Mouse (Mus musculus): Measurements from ENCODE around the gene Frmd5. TPM values are rescaled to one million over a fixed set of nuclear protein-coding genes. Genes with fewer than 3 reads are reported as not detected.

Frmd5 gene
- polyA plus RNA-seq, 1 experiment from 2014 or later = 3.8 TPM

- Histone ChIP-seq H3K9me3 (replicated peaks; ENCODE audit: control insufficient read depth, low read length) (no peaks in the 10 kb centered on the region), H3K4me1 (ENCODE audit: control insufficient read depth, insufficient read depth, low read length) (0 out of 2 replicates have a peak, but pooled peaks cover 7% of the 10 kb centered on the region), H3K36me3 (ENCODE audit: control insufficient read depth, insufficient read depth, low read length) (no peaks in the 10 kb centered on the region), H3K4me2 (ENCODE audit: low read depth, low read length) (no peak overlapping the region), H3K27me3 (ENCODE audit: control insufficient read depth, insufficient read depth, low read length) (no peaks in the 10 kb centered on the region), H3K4me3 (replicated peaks; ENCODE audit: low read length) (no peak overlapping the region), H3K27ac (ENCODE audit: low read length) (no peak overlapping the region), H3K9ac (ENCODE audit: low read length) (no peak overlapping the region)
- WGBS = 81% methylated on average over 2 of the region's 2 CpGs
- ATAC-seq (ENCODE audit: insufficient read depth, low FRiP score) = no peak
Measured at GRCm38 (mm10) chr2:121788415-121788814, 18.5 kb downstream of the Frmd5 start.

- Histone ChIP-seq H3K9ac (ENCODE audit: low read length) (no peak overlapping the region), H3K4me3 (replicated peaks; ENCODE audit: low read length) (peak overlapping the region; percentile 6), H3K27ac (ENCODE audit: low read length) (no peak overlapping the region), H3K4me1 (ENCODE audit: control insufficient read depth, insufficient read depth, low read length) (0 out of 2 replicates have a peak, but pooled peaks cover 7% of the 10 kb centered on the region), H3K36me3 (ENCODE audit: control insufficient read depth, insufficient read depth, low read length) (no peaks in the 10 kb centered on the region), H3K9me3 (replicated peaks; ENCODE audit: control insufficient read depth, low read length) (no peaks in the 10 kb centered on the region), H3K27me3 (ENCODE audit: control insufficient read depth, insufficient read depth, low read length) (no peaks in the 10 kb centered on the region), H3K4me2 (ENCODE audit: low read depth, low read length) (peak overlapping the region; percentile 43)
- WGBS = 54% methylated on average over 12 of the region's 13 CpGs
- peak; percentile 21; the same call in 1 of the 2 replicates for ATAC-seq (ENCODE audit: insufficient read depth, low FRiP score)
Measured at GRCm38 (mm10) chr2:121787767-121788166, 19.1 kb downstream of the Frmd5 start.

GRCm38 (mm10) chr2:121787271-121787670 lies 19.6 kb downstream of the Frmd5 start:
- ATAC-seq (ENCODE audit: insufficient read depth, low FRiP score) = no peak
- H3K27ac ChIP-seq (ENCODE audit: low read length) = no peak overlapping the region
- no peaks in the 10 kb centered on the region for H3K36me3 ChIP-seq (ENCODE audit: control insufficient read depth, insufficient read depth, low read length)
- H3K27me3 ChIP-seq (ENCODE audit: control insufficient read depth, insufficient read depth, low read length) = no peaks in the 10 kb centered on the region
- H3K4me3 ChIP-seq (replicated peaks; ENCODE audit: low read length) = peak overlapping the region; percentile 6; the same call in 1 of the 2 replicates
- H3K9ac ChIP-seq (ENCODE audit: low read length) = no peak overlapping the region
- 0 out of 2 replicates have a peak, but pooled peaks cover 7% of the 10 kb centered on the region for H3K4me1 ChIP-seq (ENCODE audit: control insufficient read depth, insufficient read depth, low read length)
- H3K4me2 ChIP-seq (ENCODE audit: low read depth, low read length) = peak overlapping the region; percentile 43
- 18% methylated on average over 7 of the region's 7 CpGs for WGBS
- no peaks in the 10 kb centered on the region for H3K9me3 ChIP-seq (replicated peaks; ENCODE audit: control insufficient read depth, low read length)

GRCm38 (mm10) chr2:121776219-121776618 lies 30.7 kb downstream of the Frmd5 start:
- no peak overlapping the region for H3K4me2 ChIP-seq (ENCODE audit: low read depth, low read length)
- no peak for ATAC-seq (ENCODE audit: insufficient read depth, low FRiP score)
- no peaks in the 10 kb centered on the region for H3K27me3 ChIP-seq (ENCODE audit: control insufficient read depth, insufficient read depth, low read length)
- no peak overlapping the region for H3K9ac ChIP-seq (ENCODE audit: low read length)
- no peaks in the 10 kb centered on the region for H3K9me3 ChIP-seq (replicated peaks; ENCODE audit: control insufficient read depth, low read length)
- H3K4me3 ChIP-seq (replicated peaks; ENCODE audit: low read length) = no peak overlapping the region
- H3K36me3 ChIP-seq (ENCODE audit: control insufficient read depth, insufficient read depth, low read length) = no peaks in the 10 kb centered on the region
- no peaks in the 10 kb centered on the region for H3K4me1 ChIP-seq (ENCODE audit: control insufficient read depth, insufficient read depth, low read length)
- no peak overlapping the region for H3K27ac ChIP-seq (ENCODE audit: low read length)
- WGBS = 70% methylated on average over 7 of the region's 7 CpGs

- no peak overlapping the region for H3K4me3 ChIP-seq (replicated peaks; ENCODE audit: low read length)
- H3K36me3 ChIP-seq (ENCODE audit: control insufficient read depth, insufficient read depth, low read length) = no peaks in the 10 kb centered on the region
- no peaks in the 10 kb centered on the region for H3K4me1 ChIP-seq (ENCODE audit: control insufficient read depth, insufficient read depth, low read length)
- 0 out of 2 replicates have a peak, but pooled peaks cover 6% of the 10 kb centered on the region for H3K9me3 ChIP-seq (replicated peaks; ENCODE audit: control insufficient read depth, low read length)
- H3K27me3 ChIP-seq (ENCODE audit: control insufficient read depth, insufficient read depth, low read length) = no peaks in the 10 kb centered on the region
- no peak overlapping the region for H3K4me2 ChIP-seq (ENCODE audit: low read depth, low read length)
- WGBS = 80% methylated on average over 5 of the region's 5 CpGs
- H3K9ac ChIP-seq (ENCODE audit: low read length) = no peak overlapping the region
- no peak for ATAC-seq (ENCODE audit: insufficient read depth, low FRiP score)
- H3K27ac ChIP-seq (ENCODE audit: low read length) = no peak overlapping the region
Measured at GRCm38 (mm10) chr2:121764851-121765250, 42.0 kb downstream of the Frmd5 start.

- Histone ChIP-seq H3K4me3 (replicated peaks; ENCODE audit: low read length) (no peak overlapping the region), H3K4me1 (ENCODE audit: control insufficient read depth, insufficient read depth, low read length) (no peaks in the 10 kb centered on the region), H3K4me2 (ENCODE audit: low read depth, low read length) (no peak overlapping the region), H3K27me3 (ENCODE audit: control insufficient read depth, insufficient read depth, low read length) (no peaks in the 10 kb centered on the region), H3K9me3 (replicated peaks; ENCODE audit: control insufficient read depth, low read length) (no peaks in the 10 kb centered on the region), H3K9ac (ENCODE audit: low read length) (no peak overlapping the region), H3K36me3 (ENCODE audit: control insufficient read depth, insufficient read depth, low read length) (no peaks in the 10 kb centered on the region), H3K27ac (ENCODE audit: low read length) (no peak overlapping the region)
- no peak for ATAC-seq (ENCODE audit: insufficient read depth, low FRiP score)
- WGBS = 94% methylated on average over 5 of the region's 5 CpGs
Measured at GRCm38 (mm10) chr2:121761861-121762260, 45.0 kb downstream of the Frmd5 start.

GRCm38 (mm10) chr2:121761281-121761795 lies 45.5 kb downstream of the Frmd5 start:
- ATAC-seq (ENCODE audit: insufficient read depth, low FRiP score) = no peak

GRCm38 (mm10) chr2:121760646-121761045 lies 46.2 kb downstream of the Frmd5 start:
- no peak overlapping the region for H3K27ac ChIP-seq (ENCODE audit: low read length)
- no peaks in the 10 kb centered on the region for H3K9me3 ChIP-seq (replicated peaks; ENCODE audit: control insufficient read depth, low read length)
- no peak overlapping the region for H3K4me2 ChIP-seq (ENCODE audit: low read depth, low read length)
- no peaks in the 10 kb centered on the region for H3K36me3 ChIP-seq (ENCODE audit: control insufficient read depth, insufficient read depth, low read length)
- H3K4me3 ChIP-seq (replicated peaks; ENCODE audit: low read length) = no peak overlapping the region
- no peak overlapping the region for H3K9ac ChIP-seq (ENCODE audit: low read length)
- 78% methylated on average over 9 of the region's 9 CpGs for WGBS
- no peaks in the 10 kb centered on the region for H3K27me3 ChIP-seq (ENCODE audit: control insufficient read depth, insufficient read depth, low read length)
- H3K4me1 ChIP-seq (ENCODE audit: control insufficient read depth, insufficient read depth, low read length) = no peaks in the 10 kb centered on the region
- no peak for ATAC-seq (ENCODE audit: insufficient read depth, low FRiP score)

More at GRCm38 (mm10) chr2:121761281-121761795, 45.5 kb downstream of the Frmd5 start:
- Histone ChIP-seq H3K9me3 (replicated peaks; ENCODE audit: control insufficient read depth, low read length) (no peaks in the 10 kb centered on the region), H3K4me2 (ENCODE audit: low read depth, low read length) (no peak overlapping the region), H3K27me3 (ENCODE audit: control insufficient read depth, insufficient read depth, low read length) (no peaks in the 10 kb centered on the region), H3K27ac (ENCODE audit: low read length) (no peak overlapping the region), H3K4me3 (replicated peaks; ENCODE audit: low read length) (no peak overlapping the region), H3K36me3 (ENCODE audit: control insufficient read depth, insufficient read depth, low read length) (no peaks in the 10 kb centered on the region), H3K4me1 (ENCODE audit: control insufficient read depth, insufficient read depth, low read length) (no peaks in the 10 kb centered on the region), H3K9ac (ENCODE audit: low read length) (no peak overlapping the region)
- 81% methylated on average over 11 of the region's 11 CpGs for WGBS

- WGBS = 74% methylated on average over 8 of the region's 8 CpGs
- H3K4me2 ChIP-seq (ENCODE audit: low read depth, low read length) = no peak overlapping the region
- H3K9me3 ChIP-seq (replicated peaks; ENCODE audit: control insufficient read depth, low read length) = no peaks in the 10 kb centered on the region
- H3K27me3 ChIP-seq (ENCODE audit: control insufficient read depth, insufficient read depth, low read length) = no peaks in the 10 kb centered on the region
- no peaks in the 10 kb centered on the region for H3K36me3 ChIP-seq (ENCODE audit: control insufficient read depth, insufficient read depth, low read length)
- H3K4me1 ChIP-seq (ENCODE audit: control insufficient read depth, insufficient read depth, low read length) = no peaks in the 10 kb centered on the region
- H3K4me3 ChIP-seq (replicated peaks; ENCODE audit: low read length) = no peak overlapping the region
- H3K27ac ChIP-seq (ENCODE audit: low read length) = no peak overlapping the region
- H3K9ac ChIP-seq (ENCODE audit: low read length) = no peak overlapping the region
- ATAC-seq (ENCODE audit: insufficient read depth, low FRiP score) = no peak
Measured at GRCm38 (mm10) chr2:121758258-121758657, 48.6 kb downstream of the Frmd5 start.

Measured in stomach, embryonic 16.5 days (tissue).